In genomic region chr1:189800211-189800961, GRCm38 (mm10) we compare ENCODE assay signal across 11 mouse cellular contexts.
DNase-seq lines count a peak whose midpoint lies in the region; TF ChIP-seq lines count a peak whose summit lies in the region.
"Had no signal": no experiment of that assay in that cellular context is flagged by ENCODE, and none has a peak within 500 bp of the region (broad histone marks: within the 10 kb centered on the region; RNA-seq: fewer than 3 reads in every experiment).

No protein-coding gene starts in this region.

- 0 out of 2 replicates have a peak overlapping the region, but pooled peaks have one; percentile 43 for H3K27ac ChIP-seq in layer of hippocampus, adult 2 months
- H3K27ac ChIP-seq: heart, adult 2 months had no signal

- TF ChIP-seq CTCF in layer of hippocampus, adult 2 months (conservative IDR thresholded peaks at IDR 0.05): no peak

- peak; percentile 17 to 38 for DNase-seq in adrenal gland, postnatal 36 days
- no peak for DNase-seq in adrenal gland, adult 18-20 months (ENCODE audit: low spot score in 2 of 2)
- peak; percentile 35 to 60 for DNase-seq in layer of hippocampus, adult 2 months (ENCODE audit: low spot score in 2 of 2)
- DNase-seq in layer of hippocampus, adult 9-10 months (ENCODE audit: low spot score): no peak
- peak; percentile 33 to 52 for DNase-seq in layer of hippocampus, adult 8-10 months (ENCODE audit: low spot score in 2 of 2)
- peak; percentile 48 to 65 for DNase-seq in right cerebral cortex, postnatal 10 days (ENCODE audit: low spot score in 2 of 2)
- no peak for DNase-seq in kidney, postnatal 25 days
- DNase-seq in thymus, postnatal 4 days: no peak
- DNase-seq: heart, adult 2 months; kidney, postnatal 36 days; lung, postnatal 36 days had no signal

- no peak overlapping the region for H3K4me3 ChIP-seq in layer of hippocampus, adult 2 months
- H3K4me3 ChIP-seq: heart, adult 2 months had no signal

Comparison
In these comparisons a context has a peak if more than half of its experiments do, and no peak if none do; other contexts are left out.
1. DNase-seq: peak in adrenal gland, postnatal 36 days (2 of 2), layer of hippocampus, adult 2 months (2 of 2), layer of hippocampus, adult 8-10 months (2 of 2) and right cerebral cortex, postnatal 10 days (2 of 2); none in adrenal gland, adult 18-20 months (0 of 2), layer of hippocampus, adult 9-10 months (single experiment), kidney, postnatal 25 days (0 of 2) and thymus, postnatal 4 days (single experiment).